Mouse (Mus musculus) midbrain, embryonic 12.5 days (tissue): ENCODE measurements around the gene Farsa. TPM values are rescaled to one million over a fixed set of nuclear protein-coding genes. Genes with fewer than 3 reads are reported as not detected.

Experiments used
- ATAC-seq: fragments of 200-750 bp; cut with Nextera tagmentation; 2 replicates; pipeline ENCODE4 v1.8.0; 2017; ENCODE audit warnings: low read depth, moderate TSS enrichment, moderate library complexity; ENCODE audit not compliant: low FRiP score
- H3K27ac ChIP-seq: fragments of 300-500 bp; sonication (generic); replicated peaks from 2 replicates; pipeline ENCODE4 v1.5.1; 2016; ENCODE audit warnings: mild to moderate bottlenecking
- H3K27me3 ChIP-seq: fragments of 300-500 bp; sonication (generic); 2 replicates; pipeline ENCODE4 v1.6.1; 2016; ENCODE audit warnings: mild to moderate bottlenecking
- H3K36me3 ChIP-seq: fragments of 300-500 bp; sonication (generic); 2 replicates; pipeline ENCODE4 v1.6.1; 2016
- H3K4me1 ChIP-seq: fragments of 300-500 bp; sonication (generic); 2 replicates; pipeline ENCODE4 v1.6.1; 2016
- H3K4me2 ChIP-seq: fragments of 300-500 bp; sonication (generic); replicated peaks from 2 replicates; pipeline ENCODE4 v1.6.1; 2016; ENCODE audit warnings: mild to moderate bottlenecking, moderate library complexity
- H3K4me3 ChIP-seq: fragments of 300-500 bp; sonication (generic); 2 replicates; pipeline ENCODE4 v1.5.1; 2016; ENCODE audit warnings: mild to moderate bottlenecking
- H3K9ac ChIP-seq: fragments of 300-500 bp; sonication (generic); replicated peaks from 2 replicates; pipeline ENCODE4 v1.6.1; 2016; ENCODE audit warnings: mild to moderate bottlenecking, moderate library complexity
- H3K9me3 ChIP-seq: fragments of 300-500 bp; sonication (generic); 2 replicates; pipeline ENCODE4 v1.6.1; 2016; ENCODE audit warnings: mild to moderate bottlenecking
- WGBS: fragments of 180-500 bp; shearing (Covaris S2); methylation state at CpG from one replicate; pipeline ENCODE4 v1.1.7; 2016; 5-methylcytosine and 5-hydroxymethylcytosine counted together
- polyA plus RNA-seq: library from polyadenylated mRNA; unstranded; fragments of >200 nt; fragmentation: Nextera tagmentation; extraction: Ambion mirVana; gene quantifications from 2 replicates; pipeline ENCODE4 v1.2.1, GENCODE M21; 2016

Gene Farsa
- polyA plus RNA-seq, 1 experiment from 2014 or later, result 105 TPM

DNA sequence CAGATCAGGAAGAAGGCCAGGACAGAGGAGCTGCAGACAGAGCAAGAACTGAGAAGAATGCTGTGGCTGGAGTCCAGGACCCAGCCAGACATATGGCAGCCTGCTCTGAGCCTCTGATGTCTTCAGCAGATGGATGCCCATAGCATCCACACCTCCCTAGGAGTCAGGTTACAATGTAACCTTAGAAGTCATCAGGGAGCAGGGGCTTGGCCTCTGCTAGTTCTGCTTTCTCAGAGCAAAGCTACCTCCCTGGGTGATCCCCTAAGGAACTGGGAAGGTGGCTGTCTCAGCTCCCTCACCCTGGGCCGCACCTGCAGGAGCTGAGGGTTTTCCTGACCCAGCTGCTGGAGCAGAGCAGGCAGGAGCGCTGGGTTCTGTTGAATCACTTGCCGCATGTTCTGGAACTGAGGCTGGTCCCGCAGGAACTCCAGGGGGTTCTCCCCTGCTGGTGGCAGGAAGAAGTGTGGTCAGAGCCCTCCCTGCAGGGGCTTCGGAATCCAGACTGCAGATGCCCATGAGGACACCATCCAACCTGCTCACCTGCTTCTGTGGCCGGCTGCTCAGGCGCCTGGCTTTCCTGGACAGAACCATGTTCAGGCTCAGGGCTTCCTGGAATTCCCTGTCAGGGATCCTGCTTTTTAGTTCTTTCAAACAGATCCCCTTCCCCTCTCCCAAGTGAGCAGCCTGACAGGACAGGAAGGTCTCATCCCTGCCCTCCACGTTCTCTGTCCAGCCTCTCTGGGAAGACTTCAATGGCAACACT lies 19.5 kb upstream of the Farsa start:
- no peak overlapping the region for H3K27ac ChIP-seq
- 0 out of 2 replicates have a peak overlapping the region, but pooled peaks have one; percentile 8 for H3K4me3 ChIP-seq
- no peaks in the 10 kb centered on the region for H3K27me3 ChIP-seq
- 73% methylated on average over 8 of the region's 8 CpGs for WGBS
- H3K4me2 ChIP-seq, result no peak overlapping the region
- peaks cover 66% of the 10 kb centered on the region for H3K36me3 ChIP-seq
- H3K9me3 ChIP-seq, result no peaks in the 10 kb centered on the region
- ATAC-seq, result no peak
- H3K4me1 ChIP-seq, result peaks cover 21% of the 10 kb centered on the region
- H3K9ac ChIP-seq, result no peak overlapping the region

DNA sequence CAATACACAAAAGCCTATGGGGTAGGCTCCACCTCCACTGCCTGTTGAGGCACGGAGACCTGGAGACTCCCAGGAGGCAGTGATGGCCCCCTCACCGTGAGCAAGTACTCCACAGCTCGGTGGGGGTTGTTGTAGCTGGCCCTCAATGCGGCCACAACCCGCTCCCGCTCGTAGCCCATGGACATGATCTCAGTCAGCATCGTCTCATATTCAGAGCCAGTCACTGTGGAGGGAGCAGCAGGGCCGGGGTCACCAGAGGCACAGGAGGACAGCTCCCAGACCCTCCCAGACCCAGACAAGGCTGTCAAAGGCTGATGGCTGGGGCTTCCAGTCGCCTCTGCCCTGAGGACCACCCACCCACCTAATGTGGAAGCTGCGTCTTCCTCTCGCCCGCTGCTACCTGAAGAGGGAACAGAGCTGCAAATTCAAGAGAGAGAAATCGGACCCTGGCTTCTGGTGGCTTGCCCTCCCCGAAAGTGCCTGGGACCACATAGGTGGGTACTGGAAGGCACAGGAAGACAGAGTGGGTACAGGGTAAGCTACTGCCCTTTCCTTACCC lies 18.8 kb upstream of the Farsa start:
- Histone ChIP-seq H3K4me3 (peak overlapping the region; percentile 8; the same call in 1 of the 2 replicates), H3K4me1 (peaks cover 17% of the 10 kb centered on the region), H3K9me3 (no peaks in the 10 kb centered on the region), H3K4me2 (no peak overlapping the region), H3K27ac (no peak overlapping the region), H3K9ac (no peak overlapping the region), H3K27me3 (no peaks in the 10 kb centered on the region), H3K36me3 (peaks cover 72% of the 10 kb centered on the region)
- no peak for ATAC-seq
- 85% methylated on average over 15 of the region's 15 CpGs for WGBS

DNA sequence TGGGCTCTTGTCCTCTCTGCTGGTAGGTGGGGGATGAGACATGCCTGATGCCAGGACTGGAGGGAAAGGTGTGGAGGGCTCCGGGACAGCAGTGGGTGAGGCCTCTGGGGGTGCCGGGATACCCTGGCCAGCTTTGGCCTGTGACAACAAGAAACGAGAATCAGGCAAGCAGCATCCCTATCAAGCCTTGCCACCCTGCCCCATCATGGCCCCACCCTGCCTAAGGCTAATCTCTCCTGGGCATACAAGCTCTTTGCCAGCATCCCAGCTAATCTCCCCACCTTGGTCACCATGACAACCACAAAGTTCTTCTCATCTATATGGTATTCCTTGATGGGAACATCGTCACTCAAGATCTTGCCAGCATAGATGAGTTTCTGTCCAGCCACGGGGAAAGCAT lies 18.3 kb upstream of the Farsa start:
- no peak for ATAC-seq
- peaks cover 77% of the 10 kb centered on the region for H3K36me3 ChIP-seq
- no peak overlapping the region for H3K4me3 ChIP-seq
- no peak overlapping the region for H3K9ac ChIP-seq
- H3K9me3 ChIP-seq, result no peaks in the 10 kb centered on the region
- no peak overlapping the region for H3K27ac ChIP-seq
- no peak overlapping the region for H3K4me2 ChIP-seq
- H3K27me3 ChIP-seq, result no peaks in the 10 kb centered on the region
- peaks cover 15% of the 10 kb centered on the region for H3K4me1 ChIP-seq
- 88% methylated on average over 5 of the region's 5 CpGs for WGBS

GRCm38 (mm10) chr8:84839411-84839810 lies 17.4 kb upstream of the Farsa start:
- H3K27me3 ChIP-seq, result no peaks in the 10 kb centered on the region
- 96% methylated on average over 2 of the region's 2 CpGs for WGBS
- ATAC-seq, result no peak

DNA sequence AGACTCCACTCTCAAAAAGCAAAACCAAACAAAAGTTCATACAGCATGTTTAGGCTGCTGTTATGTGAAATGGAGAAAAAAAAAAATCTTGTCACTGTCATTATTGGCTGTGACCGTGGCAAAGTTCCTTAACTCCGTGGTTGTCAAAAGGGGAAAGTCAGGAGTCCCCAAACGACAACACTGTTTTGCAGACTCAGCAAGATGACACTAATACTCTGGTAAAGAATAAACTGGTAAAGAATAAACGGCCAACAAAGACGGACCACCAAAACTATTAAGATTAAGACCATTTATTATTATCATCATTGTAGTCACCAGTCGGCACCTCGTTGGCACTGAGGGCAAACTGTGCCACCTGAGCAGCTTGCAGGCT lies 16.9 kb upstream of the Farsa start:
- H3K4me1 ChIP-seq, result peaks cover 20% of the 10 kb centered on the region
- H3K9ac ChIP-seq, result peak overlapping the region; percentile 93
- no peaks in the 10 kb centered on the region for H3K9me3 ChIP-seq
- H3K27me3 ChIP-seq, result no peaks in the 10 kb centered on the region
- H3K36me3 ChIP-seq, result peaks cover 77% of the 10 kb centered on the region
- peak overlapping the region; percentile 86 for H3K27ac ChIP-seq
- peak overlapping the region; percentile 74 for H3K4me2 ChIP-seq
- 3% methylated on average over 7 of the region's 7 CpGs for WGBS
- no peak for ATAC-seq
- peak overlapping the region; percentile 94 for H3K4me3 ChIP-seq

More at GRCm38 (mm10) chr8:84839411-84839810, 17.4 kb upstream of the Farsa start:
- Histone ChIP-seq H3K4me2 (peak overlapping the region; percentile 74), H3K27ac (no peak overlapping the region), H3K4me3 (peak overlapping the region; percentile 94), H3K36me3 (peaks cover 77% of the 10 kb centered on the region), H3K9me3 (no peaks in the 10 kb centered on the region), H3K9ac (peak overlapping the region; percentile 93; the same call in 1 of the 2 replicates), H3K4me1 (peaks cover 20% of the 10 kb centered on the region)

- H3K9me3 ChIP-seq, result no peaks in the 10 kb centered on the region
- under 1% methylated on average over 46 of the region's 55 CpGs for WGBS
- H3K36me3 ChIP-seq, result peaks cover 76% of the 10 kb centered on the region
- H3K27ac ChIP-seq, result peak within 1 kb of the TSS; percentile 86
- peak; percentile 96 for ATAC-seq
- peaks cover 26% of the 10 kb centered on the region for H3K4me1 ChIP-seq
- H3K27me3 ChIP-seq, result no peaks in the 10 kb centered on the region
- peak within 1 kb of the TSS; percentile 93 for H3K9ac ChIP-seq
- H3K4me3 ChIP-seq, result peak within 1 kb of the TSS; percentile 94
- peak within 1 kb of the TSS; percentile 74 for H3K4me2 ChIP-seq
Observed at GRCm38 (mm10) chr8:84840248-84840999, 16.4 kb upstream of the Farsa start, which contains the start of gene Rad23a. Gene Rad23a (minus strand): TSS chr8:84840665.

- Histone ChIP-seq H3K4me3 (no peak overlapping the region), H3K36me3 (peaks cover 65% of the 10 kb centered on the region), H3K27ac (no peak overlapping the region), H3K27me3 (no peaks in the 10 kb centered on the region), H3K9ac (no peak overlapping the region), H3K4me2 (no peak overlapping the region), H3K9me3 (no peaks in the 10 kb centered on the region), H3K4me1 (peaks cover 29% of the 10 kb centered on the region)
- ATAC-seq, result no peak
- WGBS, result 84% methylated on average over 1 of the region's 1 CpGs
Observed at GRCm38 (mm10) chr8:84841514-84841913, 15.3 kb upstream of the Farsa start.

DNA sequence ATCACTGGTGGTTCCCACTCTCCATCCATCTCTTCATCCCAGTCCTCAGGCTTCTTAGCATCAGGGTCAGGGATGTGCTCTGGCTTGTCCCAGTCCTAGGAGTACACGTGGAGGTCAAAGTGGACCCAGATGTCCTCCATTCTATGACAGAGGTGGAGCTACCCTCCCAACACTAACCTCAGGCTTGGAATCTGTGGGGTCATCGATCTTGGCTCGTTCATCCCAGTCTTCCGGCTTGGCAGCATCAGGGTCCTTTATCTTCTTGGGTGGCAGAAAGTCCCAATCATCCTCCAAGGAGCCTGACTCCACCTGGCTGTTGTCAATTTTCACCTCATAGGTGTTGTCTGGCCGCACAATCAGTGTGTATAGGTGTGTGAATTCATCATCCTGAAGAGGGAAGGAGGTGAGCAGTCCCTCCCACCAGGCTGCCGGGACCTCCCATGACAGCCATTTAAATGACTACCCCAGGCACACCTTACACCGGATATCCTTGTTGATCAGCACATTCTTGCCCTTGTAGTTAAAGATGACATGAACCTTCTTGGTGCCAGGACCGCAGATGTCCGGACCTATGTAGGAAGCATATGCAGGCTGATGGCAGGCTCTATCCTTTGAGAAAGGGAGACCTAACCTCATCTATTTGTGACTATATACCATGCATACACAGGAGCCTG lies 12.3 kb upstream of the Farsa start:
- no peaks in the 10 kb centered on the region for H3K9me3 ChIP-seq
- 0 out of 2 replicates have a peak overlapping the region, but pooled peaks have one; percentile 3 for H3K27ac ChIP-seq
- peaks cover 40% of the 10 kb centered on the region for H3K36me3 ChIP-seq
- ATAC-seq, result no peak
- H3K9ac ChIP-seq, result peak overlapping the region; percentile 95; the same call in 1 of the 2 replicates
- WGBS, result 87% methylated on average over 9 of the region's 9 CpGs
- peak overlapping the region; percentile 83 for H3K4me2 ChIP-seq
- peak overlapping the region; percentile 94 for H3K4me3 ChIP-seq
- H3K27me3 ChIP-seq, result no peaks in the 10 kb centered on the region
- peaks cover 35% of the 10 kb centered on the region for H3K4me1 ChIP-seq

GRCm38 (mm10) chr8:84845355-84846093 lies 11.3 kb upstream of the Farsa start:
- peaks cover 31% of the 10 kb centered on the region for H3K4me1 ChIP-seq
- H3K9ac ChIP-seq, result peak overlapping the region; percentile 95
- WGBS, result 17% methylated on average over 12 of the region's 12 CpGs
- no peaks in the 10 kb centered on the region for H3K9me3 ChIP-seq
- peaks cover 40% of the 10 kb centered on the region for H3K36me3 ChIP-seq
- H3K27me3 ChIP-seq, result no peaks in the 10 kb centered on the region
- no peak for ATAC-seq
- H3K4me2 ChIP-seq, result peak overlapping the region; percentile 83
- H3K4me3 ChIP-seq, result peak overlapping the region; percentile 94
- H3K27ac ChIP-seq, result peak overlapping the region; percentile 83

DNA sequence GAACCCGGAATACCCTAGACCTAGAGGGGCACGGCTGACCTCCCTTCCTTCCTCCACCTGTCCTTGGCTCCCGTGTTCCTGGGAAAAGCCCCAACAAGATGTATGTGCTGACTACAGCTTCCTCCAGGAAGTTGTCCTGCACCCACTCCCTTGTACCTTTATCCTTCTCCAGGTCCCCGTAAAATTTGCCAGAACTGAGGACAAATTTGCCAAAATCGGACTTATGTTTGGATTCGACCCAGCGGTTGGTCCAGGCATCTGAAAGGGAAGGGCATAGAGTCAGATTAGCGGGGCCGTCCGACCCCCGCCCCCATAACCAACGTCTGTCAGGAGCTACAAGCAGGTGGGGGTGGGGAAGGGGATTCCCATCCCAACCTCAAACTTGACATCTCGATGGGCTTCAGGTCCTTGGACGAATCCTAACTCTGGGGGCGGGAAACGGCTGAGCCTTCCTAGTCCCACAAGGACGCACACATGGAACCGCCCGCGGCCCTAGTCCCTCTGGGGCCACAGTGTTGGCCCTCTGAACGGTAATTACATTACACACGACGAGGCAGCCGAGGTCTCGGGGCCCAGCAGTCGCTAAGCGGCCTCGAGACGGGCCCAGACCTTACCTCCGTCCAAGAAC lies 10.6 kb upstream of the Farsa start:
- no peak; the same call in 1 of the 2 replicates for ATAC-seq
- WGBS, result under 1% methylated on average over 30 of the region's 30 CpGs
- H3K4me3 ChIP-seq, result peak overlapping the region; percentile 94
- peak overlapping the region; percentile 83 for H3K4me2 ChIP-seq
- H3K27me3 ChIP-seq, result no peaks in the 10 kb centered on the region
- H3K36me3 ChIP-seq, result peaks cover 40% of the 10 kb centered on the region
- peaks cover 31% of the 10 kb centered on the region for H3K4me1 ChIP-seq
- peak overlapping the region; percentile 95 for H3K9ac ChIP-seq
- peak overlapping the region; percentile 83 for H3K27ac ChIP-seq
- H3K9me3 ChIP-seq, result no peaks in the 10 kb centered on the region
